Mouse (Mus musculus) olfactory bulb, adult 2 months (tissue): ENCODE measurements around the gene Rims3. TPM values are rescaled to one million over a fixed set of nuclear protein-coding genes. Genes with fewer than 3 reads are reported as not detected.

Experiments used
- H3K27ac ChIP-seq: fragments of 200-500 bp; 2 replicates; pipeline ENCODE4 v1.5.1; 2012; ENCODE audit warnings: low read depth, low read length; ENCODE audit not compliant: insufficient read depth
- H3K4me1 ChIP-seq: fragments of 200-500 bp; 2 replicates; pipeline ENCODE4 v1.6.1; 2012; ENCODE audit warnings: low read length; ENCODE audit not compliant: control insufficient read depth, insufficient read depth
- H3K4me3 ChIP-seq: fragments of 200-500 bp; 2 replicates; pipeline ENCODE4 v1.5.1; 2012; ENCODE audit warnings: mild to moderate bottlenecking, low read depth, low read length, moderate library complexity; ENCODE audit not compliant: insufficient read depth
- CTCF ChIP-seq: fragments of 200-500 bp; IDR thresholded peaks from 2 replicates; pipeline ENCODE4 v1.5.1; 2012; ENCODE audit warnings: low read depth, mild to moderate bottlenecking, low read length, moderate library complexity; ENCODE audit not compliant: insufficient read depth
- POLR2A ChIP-seq: fragments of 200-500 bp; IDR thresholded peaks from 2 replicates; pipeline ENCODE4 v1.6.1; 2012; ENCODE audit warnings: mild to moderate bottlenecking, low read depth, low read length, moderate library complexity; ENCODE audit not compliant: insufficient read depth
- WGBS: fragments of 180-500 bp; shearing (Covaris S2); methylation state at CpG from one replicate; pipeline ENCODE4 v1.1.7; 2018; 5-methylcytosine and 5-hydroxymethylcytosine counted together
- polyA plus RNA-seq: library from polyadenylated mRNA; stranded (reverse); fragments of >200 nt; gene quantifications from 2 replicates; pipeline ENCODE4 v1.2.4, GENCODE M21; 2012; ENCODE audit warnings: low replicate concordance; ENCODE audit not compliant: missing spikeins, insufficient read depth, insufficient read length

The Rims3 gene
- polyA plus RNA-seq, 1 experiment, result not detected

DNA sequence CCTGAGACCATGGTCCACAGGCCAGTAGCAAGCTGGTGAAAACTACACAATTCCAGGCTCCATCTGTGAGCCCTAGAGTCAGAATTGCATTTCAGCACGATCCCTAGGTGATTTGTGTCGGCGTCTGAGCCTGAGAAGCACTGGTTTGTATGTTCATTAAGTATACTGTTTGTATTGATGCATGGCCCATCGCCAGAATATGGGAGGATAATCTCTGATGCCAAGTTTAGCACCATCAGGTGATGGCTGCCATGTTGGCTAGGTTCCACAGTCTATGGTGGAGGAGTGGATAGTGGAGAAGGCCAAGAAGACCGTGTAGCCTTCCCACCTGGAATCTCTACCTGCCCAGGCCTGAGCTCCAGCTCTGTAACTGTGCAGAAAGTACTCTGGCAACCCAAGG, 13.6 kb downstream of the Rims3 start:
- Histone ChIP-seq H3K4me1 (peaks cover 34% of the 10 kb centered on the region), H3K4me3 (no peak overlapping the region), H3K27ac (no peak overlapping the region)
- TF ChIP-seq CTCF (no peak), POLR2A (no peak)
- WGBS, result 42% methylated on average over 5 of the region's 5 CpGs

DNA sequence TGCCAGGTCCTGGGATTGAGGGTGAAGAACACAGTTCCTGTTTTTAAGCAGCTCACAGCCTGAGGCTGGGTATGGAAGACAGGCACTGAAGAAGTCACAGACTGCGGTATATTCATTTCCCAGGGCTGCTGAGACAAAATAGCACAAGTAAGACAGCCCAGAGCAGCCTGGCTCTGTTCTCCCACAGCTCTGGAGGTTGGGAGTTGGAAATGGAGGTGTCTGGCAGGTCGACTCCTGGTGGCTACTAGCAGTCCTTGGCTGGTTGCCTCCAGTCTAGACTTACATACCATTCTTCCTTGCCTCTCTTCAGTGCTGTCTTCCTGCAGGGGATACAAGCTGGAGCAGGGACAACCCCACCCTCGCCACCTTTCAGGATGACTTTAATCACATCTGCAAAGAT, 14.4 kb downstream of the Rims3 start:
- Histone ChIP-seq H3K4me1 (peaks cover 35% of the 10 kb centered on the region), H3K4me3 (no peak overlapping the region), H3K27ac (no peak overlapping the region)
- TF ChIP-seq CTCF (no peak), POLR2A (no peak)
- 50% methylated on average over 3 of the region's 3 CpGs for WGBS

DNA sequence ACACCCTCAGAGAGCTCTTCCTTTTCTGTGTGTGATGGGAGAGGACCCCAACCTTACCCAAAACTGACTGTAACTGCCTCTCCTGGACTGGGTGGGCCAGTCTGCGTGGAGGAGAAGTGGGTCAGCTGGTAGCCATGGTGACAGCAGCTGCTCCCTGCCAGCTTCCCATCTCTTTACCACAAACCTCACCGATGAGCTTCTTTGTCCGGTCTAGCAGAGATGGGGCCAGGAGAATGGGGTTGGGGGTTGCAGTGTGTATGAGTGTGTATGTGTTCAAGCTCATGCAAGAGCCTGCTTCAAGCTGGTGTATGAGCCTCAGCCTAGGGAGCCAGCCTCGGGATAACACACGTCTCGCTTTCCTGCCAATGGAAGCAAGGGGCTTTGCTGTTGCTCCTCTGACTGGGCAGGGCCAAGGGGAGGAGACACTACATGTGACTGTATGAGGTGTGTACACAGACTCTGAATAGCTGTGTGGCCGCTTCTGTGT, 15.7 kb downstream of the Rims3 start:
- Histone ChIP-seq H3K4me3 (no peak overlapping the region), H3K4me1 (peaks cover 39% of the 10 kb centered on the region), H3K27ac (peak overlapping the region; percentile 46; the same call in 1 of the 2 replicates)
- WGBS, result 29% methylated on average over 7 of the region's 7 CpGs
- no peak for TF ChIP-seq POLR2A
- TF ChIP-seq CTCF, result no peak

DNA sequence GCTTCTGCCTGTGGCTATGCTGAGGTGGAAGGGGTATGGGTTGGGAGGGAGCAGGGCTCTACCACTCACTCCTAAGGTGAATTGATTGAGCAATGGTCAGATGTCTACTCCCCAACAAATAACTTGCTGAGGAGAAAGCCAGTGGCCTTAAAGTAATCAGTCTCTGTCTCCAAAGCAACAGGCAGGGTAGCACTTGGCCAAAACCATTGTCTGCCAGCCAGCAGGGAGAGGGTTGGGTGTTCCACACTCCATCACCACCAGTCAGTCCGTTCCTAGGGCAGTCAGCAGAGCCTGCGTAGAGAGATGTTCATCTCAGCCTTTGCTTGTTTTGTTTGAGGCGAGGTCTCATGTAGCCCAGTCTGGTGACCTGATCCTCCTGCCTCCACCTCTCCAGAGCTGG, 21.3 kb downstream of the Rims3 start:
- TF ChIP-seq POLR2A (no peak), CTCF (no peak)
- Histone ChIP-seq H3K4me1 (peaks cover 60% of the 10 kb centered on the region), H3K27ac (no peak overlapping the region), H3K4me3 (no peak overlapping the region)
- 62% methylated on average over 3 of the region's 3 CpGs for WGBS

DNA sequence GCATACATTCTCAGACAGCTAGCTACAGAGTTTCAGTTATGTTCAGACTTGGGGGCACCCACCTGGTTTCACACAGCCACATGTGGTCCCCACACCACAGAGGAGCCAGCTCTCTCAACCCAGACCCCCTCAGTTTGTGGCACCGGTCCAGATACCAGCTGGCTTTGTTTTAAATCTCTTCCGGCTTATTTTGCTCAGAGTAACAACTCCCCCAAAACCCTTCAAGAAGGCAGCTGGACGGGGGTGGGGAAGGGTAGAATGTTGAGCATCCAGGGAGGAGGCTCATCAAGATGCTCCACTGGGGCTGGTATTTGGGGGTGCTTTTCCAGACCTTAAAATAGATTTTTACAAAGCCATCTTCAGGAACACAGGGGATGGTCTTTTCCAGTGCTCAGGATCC, 24.1 kb downstream of the Rims3 start:
- Histone ChIP-seq H3K27ac (peak overlapping the region; percentile 93), H3K4me3 (no peak overlapping the region), H3K4me1 (peaks cover 63% of the 10 kb centered on the region)
- TF ChIP-seq POLR2A, result no peak
- no peak for TF ChIP-seq CTCF
- WGBS, result 26% methylated on average over 3 of the region's 3 CpGs

DNA sequence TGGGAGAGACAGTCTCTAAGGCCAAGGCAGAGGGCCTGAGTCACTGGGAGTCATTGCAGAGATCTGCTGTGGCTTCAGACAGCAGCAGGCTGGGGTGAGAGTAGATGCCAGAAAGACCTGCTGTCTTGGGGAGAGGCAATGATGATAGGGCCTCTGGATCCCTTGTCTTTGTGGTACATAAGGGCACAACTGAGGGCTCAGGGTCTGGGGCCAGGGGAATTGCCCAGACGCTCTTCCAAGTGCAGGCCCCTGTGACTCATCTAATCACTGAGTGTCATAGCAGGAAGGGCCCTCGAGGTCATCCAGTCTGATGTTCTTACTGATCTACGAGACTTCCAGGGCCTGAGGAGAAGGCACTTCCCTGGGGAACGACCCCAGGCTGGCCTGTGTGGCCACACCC, 24.8 kb downstream of the Rims3 start:
- H3K4me3 ChIP-seq, result no peak overlapping the region
- H3K4me1 ChIP-seq, result peaks cover 63% of the 10 kb centered on the region
- TF ChIP-seq POLR2A (no peak), CTCF (no peak)
- 20% methylated on average over 4 of the region's 4 CpGs for WGBS
- peak overlapping the region; percentile 93 for H3K27ac ChIP-seq

DNA sequence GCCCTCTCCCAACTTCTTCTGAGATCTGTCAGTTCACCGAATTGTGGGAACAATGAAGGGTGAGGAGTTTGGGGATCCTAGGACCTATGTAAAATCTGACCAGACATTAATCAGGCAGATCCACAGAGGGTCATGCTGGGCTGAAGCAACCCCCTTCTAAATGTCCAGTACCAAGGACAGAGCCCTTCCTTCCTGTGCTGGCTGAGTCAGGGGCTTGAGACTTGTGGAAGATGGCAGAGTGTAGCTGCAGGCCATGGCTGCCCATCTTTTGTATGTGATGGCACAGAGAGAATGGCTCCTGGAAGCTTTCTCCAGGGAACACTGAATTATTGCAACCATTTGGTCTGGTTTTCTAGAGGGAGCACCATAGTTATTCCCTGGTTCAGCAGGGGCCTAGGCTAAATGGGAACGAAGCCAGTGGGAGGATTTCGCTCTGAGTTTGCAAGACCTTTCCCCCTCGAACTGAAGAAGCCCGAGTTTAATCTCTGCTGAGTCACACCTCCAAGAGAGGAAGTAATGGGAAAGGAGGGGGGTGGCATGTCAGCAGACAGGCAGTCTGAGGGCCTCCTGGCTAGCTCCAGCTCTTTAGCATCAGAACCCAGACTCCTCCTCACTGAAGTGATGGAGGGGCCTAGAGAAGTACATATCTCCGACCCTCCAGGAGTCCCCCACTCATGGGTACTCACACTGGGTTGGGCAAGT, 26.3 kb downstream of the Rims3 start:
- Histone ChIP-seq H3K4me3 (no peak overlapping the region), H3K27ac (peak overlapping the region; percentile 93)

DNA sequence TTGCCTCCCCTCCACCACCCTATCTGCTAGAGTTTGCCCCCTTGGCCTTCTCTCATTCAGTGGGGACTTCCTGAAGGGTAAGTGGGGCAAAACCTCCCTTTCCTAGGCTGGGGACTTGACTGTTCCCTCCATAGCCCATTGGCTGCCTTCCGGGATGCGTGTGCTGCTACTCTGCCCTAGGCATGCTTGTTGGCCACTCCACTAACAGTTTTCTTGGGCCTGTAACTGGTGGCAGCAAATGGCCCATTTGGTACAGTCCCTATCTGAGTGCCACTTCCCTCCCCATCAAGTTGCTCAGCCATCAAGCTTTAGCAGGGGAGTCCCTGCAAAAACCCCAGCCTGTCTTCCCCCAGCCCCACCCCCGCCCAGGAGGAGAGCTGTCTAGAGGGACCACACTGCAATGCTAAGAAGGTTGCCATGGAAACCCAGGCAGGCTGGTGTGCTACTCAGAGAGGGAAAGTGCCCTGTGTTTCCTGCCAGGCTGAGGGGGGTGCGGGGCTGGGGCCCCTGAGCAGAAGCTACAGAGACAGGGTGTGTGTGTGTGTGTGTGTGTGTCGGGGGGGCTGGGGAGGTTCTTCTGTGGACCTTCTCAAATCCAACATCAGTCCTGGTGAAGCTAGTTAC, 27.5 kb downstream of the Rims3 start:
- no peak for TF ChIP-seq POLR2A
- TF ChIP-seq CTCF, result no peak
- Histone ChIP-seq H3K4me1 (peaks cover 61% of the 10 kb centered on the region), H3K4me3 (no peak overlapping the region), H3K27ac (peak overlapping the region; percentile 93)
- 30% methylated on average over 5 of the region's 5 CpGs for WGBS

More for the DNA sequence above, 26.3 kb downstream of the Rims3 start:
- H3K4me1 ChIP-seq, result peaks cover 60% of the 10 kb centered on the region
- TF ChIP-seq CTCF, result no peak
- TF ChIP-seq POLR2A, result no peak
- 31% methylated on average over 6 of the region's 6 CpGs for WGBS
